ENCODE assay signal across 17 mouse cellular contexts in the genomic region with DNA sequence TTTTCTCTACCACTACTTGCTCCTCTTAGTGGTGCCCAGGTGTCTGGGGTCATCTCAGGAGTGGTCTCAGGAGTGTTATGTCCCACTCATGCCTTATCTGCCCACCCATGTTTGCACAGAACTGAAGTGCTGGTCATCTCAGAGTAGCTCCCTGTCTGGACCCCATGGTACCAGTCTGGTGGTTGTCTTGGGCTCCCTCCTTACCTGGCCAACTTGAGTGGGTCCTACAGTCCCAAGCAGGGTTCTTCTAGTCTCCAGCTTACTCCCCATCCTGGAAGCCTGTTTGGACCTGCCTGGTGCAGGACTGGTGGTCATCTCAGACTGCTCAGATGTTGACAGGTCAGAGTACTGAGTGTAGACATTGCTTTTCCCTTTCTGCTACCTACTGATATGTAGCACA.
"Had no signal": no experiment of that assay in that cellular context is flagged by ENCODE, and none has a peak within 500 bp of the region (broad histone marks: within the 10 kb centered on the region; RNA-seq: fewer than 3 reads in every experiment).

No protein-coding gene starts in this region.

- H3K9me3 ChIP-seq: kidney, embryonic 15.5 days; liver, embryonic 13.5 days; megakaryocyte, embryonic 14.5 days; midbrain, embryonic 13.5 days; stomach, embryonic 15.5 days had no signal

- H3K4me1 ChIP-seq: kidney, embryonic 15.5 days; liver, embryonic 13.5 days; midbrain, embryonic 13.5 days; stomach, embryonic 15.5 days had no signal

- DNase-seq: kidney, adult 11 months; kidney, adult 8-10 months; kidney, postnatal 10 days; kidney, postnatal 36 days; layer of hippocampus, postnatal 36 days; liver, embryonic 13.5 days; lung, adult 2 months; retina, postnatal 1 day; right cerebral cortex, postnatal 25 days; spleen, adult 18-20 months; thymus, postnatal 36 days had no signal

- H3K27ac ChIP-seq: kidney, embryonic 15.5 days; left cerebral cortex, adult 2 months; liver, embryonic 13.5 days; midbrain, embryonic 13.5 days; stomach, embryonic 15.5 days had no signal

- H3K4me2 ChIP-seq: kidney, embryonic 15.5 days; liver, embryonic 13.5 days; midbrain, embryonic 13.5 days; stomach, embryonic 15.5 days had no signal

- ATAC-seq: lung, postnatal 0 days; midbrain, embryonic 13.5 days had no signal

- H3K9ac ChIP-seq: kidney, embryonic 15.5 days; liver, embryonic 13.5 days; midbrain, embryonic 13.5 days; stomach, embryonic 15.5 days had no signal

- H3K36me3 ChIP-seq: kidney, embryonic 15.5 days; liver, embryonic 13.5 days; midbrain, embryonic 13.5 days; stomach, embryonic 15.5 days had no signal

- H3K27me3 ChIP-seq: kidney, embryonic 15.5 days; liver, embryonic 13.5 days; megakaryocyte, embryonic 14.5 days; midbrain, embryonic 13.5 days; stomach, embryonic 15.5 days had no signal

- H3K4me3 ChIP-seq: kidney, embryonic 15.5 days; left cerebral cortex, adult 2 months; liver, embryonic 13.5 days; megakaryocyte, embryonic 14.5 days; midbrain, embryonic 13.5 days; stomach, embryonic 15.5 days had no signal
